Mouse (Mus musculus) right cerebral cortex, postnatal 10 days (tissue): ENCODE results near the gene Gm9736.
A peak's percentile ranks its signal among the peaks of the same experiment; 100 is the strongest.
"Not testable (repeated sequence)": the region's sequence is repeated elsewhere in the genome, so short reads cannot be mapped to it uniquely, and the experiment has no call there.

Source experiments
- DNase-seq, 2 experiments: peaks; one replicate each; pipeline ENCODE4 v3.0.0; 2021; ENCODE audit warnings: low spot score in 2 of 2

Gene Gm9736

DNA sequence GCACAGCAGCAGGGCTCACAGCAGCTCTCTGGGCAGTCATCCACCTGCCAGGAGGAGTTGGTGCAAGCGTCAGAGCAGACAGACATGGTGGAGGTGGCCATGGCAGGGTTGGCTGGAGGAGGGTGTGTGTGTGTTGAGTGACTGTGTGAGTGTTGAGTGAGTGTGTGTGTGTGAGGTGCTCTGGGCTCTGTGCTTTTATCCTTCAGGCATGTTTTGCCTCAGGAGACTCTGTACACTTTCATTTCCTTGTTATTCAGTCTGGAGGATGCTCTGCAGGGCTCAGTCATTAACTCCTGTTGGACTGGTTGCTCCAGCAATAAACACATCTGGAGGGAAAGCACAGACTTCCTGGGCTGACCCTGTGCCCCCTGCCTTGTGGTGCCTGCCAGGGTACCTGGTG, at the start of gene Gm9736:
Gene Gm9736, minus strand, starts transcription at position 101 of the 400 bp plus-strand sequence.
- not testable (repeated sequence) for DNase-seq

DNA sequence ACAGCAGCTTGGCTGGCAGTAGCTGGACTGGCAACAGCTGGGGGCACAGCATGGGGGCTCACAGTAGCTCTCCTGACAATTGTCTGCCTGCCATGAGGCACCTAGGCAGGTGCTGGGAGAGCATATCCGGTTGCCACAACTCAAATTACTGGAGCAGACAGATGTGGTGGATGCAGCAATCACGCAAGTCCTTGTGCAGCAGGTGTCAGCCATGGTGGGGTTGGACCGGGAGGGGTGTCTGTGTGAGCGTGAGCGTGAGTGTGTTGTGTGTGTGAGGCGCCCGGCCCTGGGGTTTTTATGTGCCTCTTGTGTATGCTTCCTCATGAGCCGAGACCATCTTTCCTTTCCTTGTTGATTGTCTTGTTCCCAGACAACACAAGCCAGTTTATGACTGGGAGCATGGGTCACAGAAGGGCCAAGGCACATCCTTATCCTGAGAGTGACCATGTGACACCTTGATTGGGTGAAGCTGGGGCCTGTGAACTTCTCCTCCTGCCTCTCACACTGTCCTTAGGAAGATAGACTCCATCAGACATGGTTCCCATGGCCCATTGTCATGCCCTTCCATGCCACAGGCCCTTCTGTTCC, 47.9 kb upstream of the Gm9736 start, which contains the start of gene Gm19668:
Gene Gm19668, minus strand, starts transcription at position 213 of the 588 bp plus-strand sequence.
- DNase-seq: no peak

DNA sequence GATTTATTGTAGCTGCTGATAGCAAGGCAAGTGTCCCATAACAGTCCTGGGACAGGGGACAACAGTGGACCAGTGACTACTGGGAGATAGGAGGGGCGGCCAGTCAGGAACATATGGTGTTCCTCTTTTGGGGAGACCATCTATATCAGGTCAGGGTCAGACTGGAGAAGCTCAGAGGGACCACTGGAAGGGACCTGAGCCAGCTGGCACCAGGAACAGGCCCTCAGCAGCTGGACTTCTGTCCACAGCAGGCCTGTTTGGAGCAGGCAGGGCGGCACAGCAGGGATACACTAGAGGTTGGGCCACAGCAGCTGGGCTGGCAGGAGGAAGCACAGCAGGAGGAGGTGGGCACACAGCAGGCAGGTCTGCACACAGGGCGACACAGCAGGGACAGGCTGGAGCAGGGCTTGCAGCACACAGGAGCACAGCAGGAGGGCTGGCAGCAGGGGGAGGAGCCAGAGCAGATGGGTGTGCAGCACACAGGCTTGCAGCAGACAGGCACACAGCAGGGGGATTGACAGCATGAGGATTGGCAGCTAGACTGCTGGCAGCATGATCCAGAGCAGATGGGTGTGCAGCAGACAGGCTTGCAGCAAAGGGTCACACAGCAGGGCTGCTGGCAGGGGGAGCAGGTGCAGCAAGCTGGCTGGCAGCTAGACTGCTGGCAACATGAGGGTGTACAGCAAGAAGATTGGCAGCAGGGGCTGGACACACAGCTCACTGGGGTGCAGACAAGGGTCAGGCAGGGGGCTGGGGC, 47.2 kb upstream of the Gm9736 start:
- DNase-seq: not testable (repeated sequence)

- DNase-seq: no peak
These were observed 46.5 kb upstream of the Gm9736 start for GRCm38 (mm10) chr10:77797677-77798076.

GRCm38 (mm10) chr10:77794976-77795375, 43.8 kb upstream of the Gm9736 start, which contains the start of gene Gm9639:
Gm9639 (minus strand) TSS chr10:77795076.
- no peak for DNase-seq

DNA sequence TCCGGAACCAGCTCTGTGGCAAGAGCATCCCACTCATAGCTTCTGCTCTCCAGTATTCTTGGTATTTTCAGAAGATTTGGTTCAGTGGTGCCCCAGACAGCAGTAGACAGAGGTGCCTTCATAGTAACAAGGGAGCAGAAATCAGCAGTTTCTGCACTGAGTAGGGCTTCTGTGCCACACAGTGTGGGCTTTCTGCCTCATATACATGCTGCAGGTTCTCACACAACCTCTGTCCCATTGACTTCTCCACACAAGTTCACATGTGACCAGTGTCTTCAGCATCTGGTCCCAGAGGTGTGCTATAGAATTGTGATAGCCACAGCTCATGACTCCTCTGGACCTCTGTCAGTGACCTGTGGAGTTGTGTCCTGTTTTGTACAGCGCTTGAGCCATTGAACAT, 37.5 kb upstream of the Gm9736 start:
- no peak for DNase-seq

GRCm38 (mm10) chr10:77787876-77788275, 36.7 kb upstream of the Gm9736 start, which contains the start of gene Gm7137:
Gm7137 (minus strand) TSS chr10:77788200.
- DNase-seq: not testable (repeated sequence)

DNA sequence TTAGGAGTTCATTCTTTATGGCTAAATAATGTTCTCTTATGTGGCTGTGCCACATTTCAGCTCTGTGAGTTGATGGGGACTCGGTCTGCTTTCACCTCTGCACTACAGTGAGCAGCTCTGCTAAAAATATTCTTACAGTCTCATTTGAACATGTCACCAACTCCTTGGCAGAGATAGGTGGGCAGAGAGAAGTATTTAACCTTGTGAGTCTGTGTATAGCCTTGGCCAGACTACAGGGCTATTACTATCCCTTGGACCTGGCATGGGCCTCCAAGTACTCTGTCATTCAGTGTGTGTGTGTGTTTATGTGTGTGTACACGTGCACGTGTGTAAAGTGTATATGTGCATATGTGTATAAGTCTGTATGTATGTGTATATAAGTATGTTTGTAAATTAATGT, 32.2 kb upstream of the Gm9736 start:
- DNase-seq: not testable (repeated sequence)

GRCm38 (mm10) chr10:77782442-77782841, 31.3 kb upstream of the Gm9736 start, which contains the start of gene Gm3250:
Gm3250 (minus strand) TSS chr10:77782542.
- DNase-seq: not testable (repeated sequence)

DNA sequence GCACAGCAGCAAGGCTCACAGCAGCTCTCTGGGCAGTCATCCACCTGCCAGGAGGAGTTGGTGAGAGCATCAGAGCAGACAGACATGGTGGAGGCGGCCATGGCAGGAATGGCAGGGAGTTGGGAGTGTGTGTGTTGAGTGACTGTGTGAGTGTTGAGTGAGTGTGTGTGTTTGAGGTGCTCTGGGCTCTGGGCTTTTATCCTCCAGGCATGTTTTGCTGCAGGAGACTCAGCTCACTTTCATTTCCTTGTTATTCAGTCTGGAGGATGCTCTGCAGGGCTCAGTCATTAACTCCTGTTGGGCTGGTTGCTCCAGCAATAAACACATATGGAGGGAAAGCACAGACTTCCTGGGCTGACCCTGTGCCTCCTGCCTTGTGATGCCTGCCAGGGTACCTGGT, 25.7 kb upstream of the Gm9736 start, which contains the start of gene Gm7138:
Gene Gm7138, minus strand, starts transcription at position 101 of the 400 bp plus-strand sequence.
- not testable (repeated sequence) for DNase-seq

GRCm38 (mm10) chr10:77772142-77772541, 21.0 kb upstream of the Gm9736 start:
- not testable (repeated sequence) for DNase-seq

- not testable (repeated sequence) for DNase-seq
These were observed 20.1 kb upstream of the Gm9736 start, which contains the start of gene Gm3238 for GRCm38 (mm10) chr10:77771225-77771624. Gm3238 (minus strand) TSS chr10:77771325.

- no peak for DNase-seq
These were observed 18.6 kb upstream of the Gm9736 start for GRCm38 (mm10) chr10:77769727-77770126.

GRCm38 (mm10) chr10:77759582-77759981, 8.4 kb upstream of the Gm9736 start, which contains the start of gene Gm3233:
Gm3233 (minus strand) TSS chr10:77759682.
- not testable (repeated sequence) for DNase-seq

DNA sequence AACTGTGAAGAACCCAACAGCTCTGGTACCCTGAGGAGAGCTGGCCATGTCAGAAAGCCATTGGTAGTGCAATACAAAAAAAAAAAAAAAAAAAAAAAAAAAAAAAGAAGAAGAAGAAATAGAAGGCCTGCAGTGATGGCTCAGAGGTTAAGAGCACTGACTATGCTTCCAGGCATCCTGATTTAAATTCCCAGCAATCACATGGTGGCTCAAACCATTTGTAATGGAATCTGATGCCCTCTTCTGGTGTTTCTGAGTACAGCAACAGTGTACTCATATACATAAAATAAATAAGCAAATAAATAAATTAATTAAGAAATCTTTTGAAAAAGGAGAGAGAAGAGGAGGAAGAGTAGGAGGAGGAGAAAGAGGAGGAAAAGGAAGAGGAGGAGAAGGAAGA, 2.3 kb upstream of the Gm9736 start:
- no peak for DNase-seq

- DNase-seq: not testable (repeated sequence)
These were observed 1.2 kb upstream of the Gm9736 start for GRCm38 (mm10) chr10:77752312-77752711.

DNA sequence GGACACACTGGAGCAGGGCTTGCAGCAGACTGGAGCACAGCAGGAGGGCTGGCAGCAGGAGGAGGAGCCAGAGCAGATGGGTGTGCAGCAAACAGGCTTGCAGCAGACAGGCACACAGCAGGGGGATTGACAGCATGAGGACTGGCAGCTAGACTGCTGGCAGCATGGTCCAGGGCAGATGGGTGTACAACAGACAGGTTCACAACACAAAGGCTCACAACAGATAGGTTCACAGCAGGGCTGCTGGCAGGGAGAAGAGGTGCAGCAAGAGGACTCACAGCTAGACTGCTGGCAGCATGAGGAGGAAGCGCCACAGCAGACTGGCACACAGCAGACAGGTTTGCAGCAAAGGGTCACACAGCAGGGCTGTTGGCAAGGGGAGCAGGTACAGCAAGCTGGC, 468 bp downstream of the Gm9736 start:
- DNase-seq: not testable (repeated sequence)

- peak; percentile 27 to 32 for DNase-seq
These were observed 9.0 kb downstream of the Gm9736 start, which contains the start of gene Gm18596 for GRCm38 (mm10) chr10:77741924-77742688. Gm18596 (minus strand) TSS chr10:77742638.

DNA sequence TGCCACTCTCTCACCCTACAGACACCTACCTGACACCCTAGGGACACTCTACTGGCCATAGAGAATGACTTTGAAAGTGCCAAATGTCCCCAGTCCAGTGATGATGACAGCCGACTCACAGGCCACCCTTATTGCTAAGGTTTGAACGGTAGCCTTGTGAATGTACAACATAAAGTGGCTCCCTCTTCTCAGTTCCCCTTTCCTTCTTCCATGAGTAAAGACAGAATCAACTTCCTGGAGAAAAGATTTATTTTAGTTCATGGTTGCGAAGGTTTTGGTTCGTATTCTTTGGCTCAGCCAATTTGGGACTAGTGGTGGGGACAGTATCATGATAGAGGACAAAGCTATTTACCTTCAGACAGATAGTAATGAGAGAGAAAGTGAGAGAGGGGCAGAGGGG, 12.2 kb downstream of the Gm9736 start:
- no peak for DNase-seq

GRCm38 (mm10) chr10:77735928-77736327, 15.2 kb downstream of the Gm9736 start:
- DNase-seq: no peak

- DNase-seq: no peak
These were observed 21.9 kb downstream of the Gm9736 start for GRCm38 (mm10) chr10:77729241-77729640.

DNA sequence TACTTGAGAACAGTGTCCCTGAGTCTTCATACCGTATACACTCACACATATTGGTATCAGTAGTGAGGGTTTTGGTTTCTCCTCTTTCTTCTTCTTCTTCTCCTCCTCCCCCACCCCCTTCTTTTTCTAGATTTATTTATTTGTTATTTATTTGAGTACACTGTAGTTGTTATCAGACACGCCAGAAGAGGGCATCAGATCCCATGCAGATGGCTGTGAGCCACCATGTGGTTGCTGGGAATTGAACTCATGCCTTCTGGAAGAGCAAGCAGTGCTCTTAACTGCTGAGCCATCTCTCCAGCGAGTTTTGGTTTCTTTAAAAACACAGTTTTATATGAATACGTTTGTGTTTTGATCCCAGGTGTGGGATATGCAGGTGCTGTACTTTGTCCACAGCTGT, 22.9 kb downstream of the Gm9736 start:
- DNase-seq: no peak
